Mouse (Mus musculus) CD4-positive helper T cell, adult 2 months (primary cell): Measurements from ENCODE around the gene Magix.
A peak's percentile ranks its signal among the peaks of the same experiment; 100 is the strongest.
"Not testable (repeated sequence)": the region's sequence is repeated elsewhere in the genome, so short reads cannot be mapped to it uniquely, and the experiment has no call there.

ENCODE experiments used
- DNase-seq: peaks from one replicate; pipeline ENCODE4 v3.0.0-alpha.2; 2012; ENCODE audit warnings: low read depth, missing footprints, low spot score

Gene Magix

DNA sequence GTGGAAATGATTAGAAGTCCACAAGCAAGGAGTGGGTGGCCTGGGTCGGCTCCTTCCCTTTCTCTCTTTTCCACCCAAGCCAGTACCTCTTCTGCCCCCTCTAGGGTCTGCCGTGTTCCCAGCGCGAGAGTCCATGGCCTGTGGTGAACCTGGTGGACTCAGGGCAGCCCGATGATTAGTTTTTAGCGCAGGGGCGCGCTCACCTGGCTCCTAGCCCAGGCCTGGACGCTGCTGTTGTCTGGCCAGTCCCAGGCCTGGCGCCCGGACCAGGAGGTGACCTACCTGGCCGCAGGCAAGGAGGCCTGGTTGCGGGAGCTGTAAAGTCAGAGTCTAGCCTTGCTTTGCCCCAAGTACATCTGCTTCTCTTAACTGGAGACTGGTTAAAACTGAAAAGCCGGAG lies at the start of gene Magix:
Gene Magix (minus strand): TSS at position 388 of the 400 bp plus-strand sequence.
- no peak for DNase-seq

GRCm38 (mm10) chrX:7728922-7729265 lies 47.8 kb upstream of the Magix start:
- no peak for DNase-seq

DNA sequence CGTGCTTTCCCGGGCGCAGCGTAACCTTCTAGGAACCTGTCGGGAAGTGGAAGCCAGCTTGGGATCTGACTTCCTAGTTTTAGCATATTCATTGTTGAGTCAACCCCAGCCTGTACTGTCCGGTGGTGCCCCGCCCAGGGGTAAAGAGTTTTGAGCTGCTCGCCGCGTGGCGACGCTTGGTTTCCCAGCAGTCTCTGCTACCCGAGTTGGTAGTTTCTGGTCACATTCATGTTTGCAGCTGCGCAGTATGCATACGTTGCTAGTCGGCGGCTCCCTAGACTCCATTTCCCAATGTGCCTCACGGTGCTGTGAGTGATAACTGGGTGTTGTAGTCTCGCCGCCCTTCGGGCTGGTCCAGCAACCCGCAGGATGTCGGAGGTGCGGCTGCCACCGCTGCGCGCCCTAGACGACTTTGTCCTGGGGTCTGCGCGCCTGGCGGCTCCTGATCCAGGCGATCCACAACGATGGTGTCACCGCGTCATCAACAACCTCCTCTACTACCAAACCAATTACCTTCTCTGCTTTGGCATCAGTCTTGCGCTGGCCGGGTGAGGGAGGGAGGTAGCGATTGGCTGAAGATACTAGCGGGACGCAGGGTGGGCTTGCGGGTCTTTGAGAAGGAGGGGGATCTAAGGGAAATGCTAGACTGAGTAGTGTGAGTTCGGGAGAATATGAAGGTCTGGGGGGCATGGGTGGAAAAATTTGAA lies 47.3 kb upstream of the Magix start, which contains the start of gene Praf2:
Gene Praf2 (plus strand): TSS at position 225 of the 707 bp plus-strand sequence.
- DNase-seq = peak; percentile 85

DNA sequence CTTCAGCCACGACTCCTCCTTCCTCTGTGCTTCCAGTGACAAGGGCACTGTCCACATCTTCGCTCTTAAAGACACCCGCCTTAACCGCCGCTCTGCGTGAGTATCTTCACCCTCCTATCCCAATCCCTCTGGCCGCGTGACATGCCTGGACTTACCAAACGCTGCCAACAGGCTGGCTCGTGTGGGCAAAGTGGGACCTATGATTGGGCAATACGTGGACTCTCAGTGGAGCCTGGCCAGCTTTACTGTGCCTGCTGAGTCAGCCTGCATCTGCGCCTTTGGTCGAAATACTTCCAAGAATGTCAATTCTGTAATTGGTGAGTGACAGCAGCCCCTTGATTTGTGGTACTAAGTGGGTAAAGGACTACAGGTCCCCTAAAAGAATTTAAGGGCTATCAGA lies 46.1 kb upstream of the Magix start:
- no peak for DNase-seq

DNA sequence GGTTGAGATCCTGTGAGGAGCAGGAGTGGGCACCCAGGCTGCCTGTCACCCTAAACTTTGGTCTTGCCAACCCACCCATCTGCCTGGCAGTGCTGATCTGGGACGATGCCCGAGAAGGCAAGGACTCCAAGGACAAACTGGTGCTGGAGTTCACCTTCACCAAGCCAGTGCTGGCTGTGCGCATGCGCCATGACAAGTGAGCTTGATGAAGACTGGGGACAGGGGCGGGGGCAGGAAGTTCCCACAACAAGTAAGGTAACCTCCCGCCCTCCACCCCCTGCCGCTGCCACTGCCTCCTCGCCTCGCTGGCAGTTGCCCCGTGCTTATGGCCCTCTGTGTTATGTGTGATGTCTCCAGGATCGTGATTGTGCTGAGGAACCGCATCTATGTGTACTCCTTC lies 44.8 kb upstream of the Magix start:
- DNase-seq = no peak

DNA sequence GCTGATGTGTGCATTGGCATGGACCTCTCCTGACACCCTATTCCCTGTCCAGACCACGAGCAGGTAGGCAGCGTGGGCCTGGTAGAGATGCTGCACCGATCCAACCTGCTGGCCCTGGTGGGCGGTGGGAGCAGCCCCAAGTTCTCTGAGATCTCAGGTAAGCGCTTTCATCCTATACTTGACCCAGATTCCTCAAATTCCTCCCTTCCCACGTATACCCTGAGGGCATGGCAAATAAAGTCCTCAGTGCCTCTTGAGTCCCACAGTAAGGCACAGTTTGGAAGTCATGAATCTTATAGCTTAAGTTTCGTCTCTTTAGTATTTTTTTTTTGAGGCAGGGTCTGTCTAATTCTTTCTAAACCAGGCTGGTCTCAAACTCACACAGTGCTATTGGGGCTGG lies 43.1 kb upstream of the Magix start:
- no peak for DNase-seq

- DNase-seq = peak; percentile 37
Measured at GRCm38 (mm10) chrX:7722691-7723090, 41.6 kb upstream of the Magix start.

DNA sequence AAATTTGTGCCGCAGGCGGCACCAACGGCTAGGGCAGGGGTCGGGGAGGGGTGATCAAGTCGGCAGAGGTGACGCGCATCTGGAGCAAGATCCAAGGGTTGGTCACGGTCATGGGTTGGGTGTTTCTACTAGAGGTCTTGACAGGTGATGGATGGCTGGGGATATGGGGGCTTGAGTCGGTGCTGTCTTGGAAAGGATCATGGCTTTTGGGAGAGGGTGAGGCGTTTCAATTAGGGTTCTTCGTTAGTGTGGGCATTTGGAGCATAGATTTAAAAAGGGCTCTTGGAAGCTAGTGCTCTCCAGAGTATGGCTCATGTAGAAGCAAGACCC lies 41.2 kb upstream of the Magix start:
- DNase-seq = no peak

GRCm38 (mm10) chrX:7721514-7722281 lies 40.6 kb upstream of the Magix start, which contains the start of gene Gm45208:
Gm45208 (plus strand) TSS chrX:7722245.
- DNase-seq = peak; percentile 84

DNA sequence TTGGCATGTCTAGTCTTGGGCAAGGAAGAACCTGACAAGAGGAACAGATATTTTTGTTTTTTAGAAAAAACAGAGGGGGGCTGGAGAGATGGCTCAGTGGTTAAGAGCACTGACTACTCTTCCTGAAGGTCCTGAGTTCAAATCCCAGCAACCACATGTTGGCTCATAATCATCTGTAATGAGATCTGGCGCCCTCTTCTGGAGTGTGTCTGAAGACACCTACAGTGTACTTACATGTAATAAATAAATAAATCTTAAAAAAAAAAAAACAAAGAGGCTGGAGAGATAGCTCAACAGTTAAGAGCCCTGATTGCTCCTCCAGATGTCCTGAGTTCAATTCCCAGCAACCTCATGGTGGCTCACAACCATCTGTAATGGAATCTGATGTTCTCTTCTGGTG lies 35.0 kb upstream of the Magix start:
- DNase-seq = peak; percentile 34

DNA sequence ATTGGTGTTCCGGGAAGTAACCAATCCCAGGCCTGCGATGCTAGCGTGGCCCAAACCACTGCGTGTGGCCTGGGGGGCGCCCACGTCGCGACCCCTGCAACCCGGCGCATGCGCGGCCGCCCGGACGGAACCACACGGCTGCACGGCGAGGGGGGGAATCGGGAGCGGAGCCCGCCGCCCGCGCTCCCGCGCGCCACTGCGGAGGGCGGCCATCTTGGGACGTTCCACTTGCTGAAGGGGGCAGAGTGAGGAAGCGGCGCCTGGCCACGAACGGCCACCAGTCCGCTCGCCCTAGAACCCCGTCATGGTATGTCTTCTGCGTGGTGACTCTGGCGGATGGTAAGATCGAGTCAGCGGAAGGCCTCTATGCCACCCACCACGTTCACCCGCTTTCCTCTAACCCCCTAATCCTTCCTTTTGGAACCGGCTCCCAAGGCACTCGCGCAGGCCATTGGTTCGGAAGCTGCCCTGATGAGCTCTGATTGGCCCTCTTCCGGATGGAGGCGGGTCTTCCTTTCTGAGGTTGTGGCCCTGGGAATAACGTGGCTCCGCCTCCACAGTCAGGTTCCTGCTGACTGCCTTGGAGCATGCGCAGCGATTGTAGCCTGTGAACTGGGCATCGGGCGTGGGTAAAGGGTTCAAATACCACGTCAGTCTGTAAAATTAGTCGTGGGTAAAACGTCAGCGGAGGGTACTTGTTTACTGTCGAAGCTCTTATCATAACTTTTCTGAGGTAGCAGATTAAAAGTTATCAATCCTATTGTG lies 33.3 kb upstream of the Magix start, which contains the start of gene Wdr45:
Gene Wdr45 (plus strand): TSS at position 199 of the 765 bp plus-strand sequence.
- DNase-seq = peak; percentile 95

DNA sequence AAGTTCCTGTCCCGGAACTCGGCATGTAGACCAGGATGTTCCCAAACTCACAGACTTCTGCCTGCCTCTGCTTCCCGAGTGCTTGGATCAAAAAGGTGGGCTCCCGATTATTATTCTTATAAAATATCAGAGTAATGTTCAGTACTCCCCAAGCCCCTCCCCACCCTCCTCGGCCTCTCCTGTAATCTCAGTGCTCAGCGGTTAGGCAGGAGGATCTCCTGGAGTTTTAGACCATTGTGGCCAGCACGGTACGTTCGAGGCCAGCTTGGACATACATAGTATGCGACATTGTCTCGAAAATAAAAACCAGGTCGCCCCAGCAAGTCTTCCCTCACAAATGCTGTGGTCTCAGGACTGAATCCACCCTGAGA lies 32.7 kb upstream of the Magix start:
- DNase-seq = not testable (repeated sequence)

- peak; percentile 93 for DNase-seq
Measured at GRCm38 (mm10) chrX:7696954-7697381, 15.9 kb upstream of the Magix start, which contains the start of gene Gpkow. Gpkow (plus strand) TSS chrX:7697131.

- no peak for DNase-seq
Measured at GRCm38 (mm10) chrX:7696520-7696919, 15.5 kb upstream of the Magix start.

GRCm38 (mm10) chrX:7692862-7693261 lies 11.8 kb upstream of the Magix start:
- DNase-seq = peak; percentile 81

DNA sequence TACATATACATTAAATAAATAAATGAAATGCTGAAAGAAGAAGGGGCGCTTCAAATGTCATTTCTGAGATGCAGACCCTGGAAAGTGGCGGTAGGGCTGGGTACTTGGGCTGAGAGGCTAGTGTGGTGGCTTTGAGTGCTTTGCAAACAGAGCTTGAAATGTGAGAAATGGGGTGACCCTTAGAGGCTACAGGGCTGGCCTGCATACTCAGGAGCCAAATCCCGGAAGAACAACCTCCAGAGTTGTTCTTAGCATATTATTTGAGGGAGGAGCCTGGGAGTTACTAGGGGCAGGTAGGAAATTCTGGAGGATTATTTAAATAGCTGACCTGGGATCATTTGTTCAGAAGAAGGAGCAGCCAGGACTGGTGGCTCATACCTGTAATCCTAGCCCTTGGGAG lies 9.4 kb upstream of the Magix start:
- no peak for DNase-seq

DNA sequence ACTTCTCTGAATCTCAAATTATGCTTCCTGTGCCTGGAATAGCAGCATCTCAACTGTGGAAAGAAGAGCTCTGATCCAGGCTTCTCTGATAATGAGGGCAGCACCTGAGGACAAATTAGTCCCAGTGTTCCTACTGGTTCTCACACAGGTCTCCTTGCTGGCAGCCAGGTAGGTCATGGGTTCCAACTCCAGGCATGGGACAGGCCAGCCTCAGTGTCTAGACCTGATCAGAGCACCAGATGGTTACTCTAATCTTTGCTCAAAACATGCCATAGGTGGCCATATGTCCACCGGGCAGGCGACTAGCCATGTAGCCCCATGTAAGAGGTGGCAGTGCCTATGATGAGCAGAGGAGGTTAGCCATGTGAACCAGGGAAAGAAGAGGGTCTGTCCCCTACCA lies 7.3 kb upstream of the Magix start:
- DNase-seq = no peak

DNA sequence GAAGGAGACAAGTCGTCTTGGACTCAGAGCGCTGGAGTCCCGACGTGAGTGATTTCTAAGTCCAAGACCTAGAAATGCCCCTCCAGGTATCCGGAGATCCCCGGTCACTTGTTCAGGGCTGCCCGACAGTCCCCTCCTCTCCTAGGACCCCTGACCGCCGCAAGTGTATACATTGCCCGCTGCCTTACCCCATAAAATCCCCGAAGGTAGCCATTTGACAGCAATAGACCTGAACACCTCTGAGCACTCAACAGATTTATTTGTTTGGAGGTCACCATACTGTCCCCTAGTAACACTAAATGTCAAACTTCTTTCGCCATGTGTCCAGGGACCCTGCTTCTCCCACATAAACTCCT lies 1.0 kb downstream of the Magix start:
- DNase-seq = no peak

DNA sequence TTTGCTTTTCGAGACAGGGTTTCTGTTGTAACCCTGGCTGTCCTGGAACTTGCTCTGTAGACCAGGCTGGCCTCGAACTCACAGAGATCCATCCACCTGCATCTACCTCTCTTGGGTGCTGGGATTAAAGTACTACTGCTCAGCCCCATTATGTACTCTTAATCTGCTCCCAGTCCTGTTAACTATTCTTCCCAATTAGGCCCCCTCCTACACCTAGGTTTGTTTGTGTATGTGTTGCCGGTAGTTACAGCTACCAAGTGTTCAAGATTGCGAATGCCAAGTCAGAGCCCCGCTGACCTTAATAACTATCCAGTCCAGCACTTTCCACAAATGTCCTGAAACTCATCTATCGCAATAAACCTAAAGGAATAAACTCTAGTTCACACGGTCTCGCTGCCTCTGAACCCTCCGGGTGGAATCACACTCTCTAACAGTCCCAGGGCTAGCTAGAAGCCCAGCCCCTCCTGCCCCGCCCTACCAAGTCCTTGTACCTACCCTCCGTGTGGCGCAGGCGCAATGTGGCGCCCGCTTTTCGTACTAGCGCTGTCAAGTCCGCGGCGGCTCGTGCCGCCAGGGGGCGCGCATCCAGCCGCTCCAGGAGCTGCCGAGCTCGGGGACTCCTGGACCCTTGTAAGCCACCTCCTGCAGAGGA lies 1.5 kb downstream of the Magix start:
- DNase-seq = peak; percentile 92

DNA sequence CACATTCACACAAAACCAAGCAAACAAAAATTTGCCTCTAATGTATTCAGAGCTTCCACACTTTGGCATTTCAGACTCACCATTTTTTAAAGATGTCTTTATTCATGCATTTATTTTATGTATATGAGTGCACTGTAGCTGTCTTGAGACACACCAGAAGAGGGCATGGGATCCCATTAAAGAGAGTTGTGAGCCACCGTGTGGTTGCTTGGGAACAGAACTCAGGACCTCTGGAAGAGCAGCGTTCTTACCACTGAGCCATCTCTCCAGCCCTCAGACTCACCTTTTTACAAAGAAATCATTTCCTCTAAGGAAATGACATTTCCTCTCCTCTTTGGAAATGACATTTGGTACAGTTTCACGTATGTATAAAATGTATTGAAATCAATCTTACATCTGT lies 2.1 kb downstream of the Magix start:
- no peak for DNase-seq

DNA sequence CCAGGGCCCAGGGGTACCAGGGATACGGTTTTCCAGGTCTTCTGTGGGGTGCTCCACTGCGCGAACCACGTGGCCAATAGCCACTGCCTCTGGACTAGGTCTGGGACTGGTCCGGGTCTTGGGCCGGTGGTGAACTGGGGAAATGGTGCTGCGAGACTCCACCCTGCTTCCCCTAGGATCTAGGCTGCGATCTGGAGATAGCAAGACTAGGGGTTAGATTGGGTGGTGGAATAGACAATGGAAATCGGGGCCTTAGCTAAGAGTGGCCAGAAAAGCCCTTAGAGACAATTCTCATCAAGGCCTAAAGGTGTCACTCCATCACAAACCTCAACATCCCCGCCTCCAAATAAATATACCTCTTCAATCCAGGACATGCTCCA lies 6.1 kb downstream of the Magix start:
- no peak for DNase-seq
